ENCODE assay signal across 14 mouse cellular contexts in the genomic region with DNA sequence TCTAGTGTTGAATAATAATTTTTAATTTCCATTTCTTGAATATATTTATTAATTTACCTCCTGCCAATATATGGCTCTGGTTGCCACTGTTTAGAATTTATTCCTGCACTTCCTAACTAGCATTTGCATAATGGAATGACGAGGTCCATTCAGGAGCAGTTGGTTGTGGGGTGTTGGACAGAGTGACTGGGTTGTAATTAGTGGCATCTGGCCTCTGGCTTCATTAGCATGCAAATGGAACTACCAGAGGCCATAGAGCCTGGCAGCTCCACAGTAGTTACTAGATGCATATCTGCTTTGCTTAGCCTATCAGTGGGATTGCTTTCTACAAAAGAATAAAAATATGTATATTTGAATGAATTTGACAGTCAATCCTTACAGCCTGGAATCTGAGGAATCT.
DNase-seq lines count a peak whose midpoint lies in the region; ATAC-seq and TF ChIP-seq lines count a peak whose summit lies in the region.
"Had no signal": no experiment of that assay in that cellular context is flagged by ENCODE, and none has a peak within 500 bp of the region (broad histone marks: within the 10 kb centered on the region; RNA-seq: fewer than 3 reads in every experiment).

No protein-coding gene starts in this region.

- TF ChIP-seq POLR2A in brain, embryonic 14.5 days (IDR thresholded peaks at IDR 0.05; ENCODE audit: borderline replicate concordance, extremely low read depth, insufficient read depth, insufficient read length, poor library complexity, severe bottlenecking), result no peak

- no peak overlapping the region for H3K4me2 ChIP-seq in embryonic facial prominence, embryonic 11.5 days (ENCODE audit: low read depth, low read length)
- no peak overlapping the region for H3K4me2 ChIP-seq in forebrain, embryonic 15.5 days (replicated peaks)
- H3K4me2 ChIP-seq in midbrain, embryonic 14.5 days (ENCODE audit: low read length), result no peak overlapping the region
- H3K4me2 ChIP-seq: embryonic facial prominence, embryonic 13.5 days had no signal

- peak; percentile 73; the same call in 1 of the 2 replicates for ATAC-seq in embryonic facial prominence, embryonic 11.5 days (replicated peaks; ENCODE audit: insufficient number of reproducible peaks, low FRiP score, low TSS enrichment, low read depth)
- peak; percentile 99 for ATAC-seq in forebrain, embryonic 15.5 days (replicated peaks)
- ATAC-seq in midbrain, embryonic 14.5 days (ENCODE audit: low FRiP score, low TSS enrichment), result peak; percentile 93
- ATAC-seq in erythroid progenitor cell, adult 5-6 weeks (replicated peaks; ENCODE audit: low FRiP score, poor library complexity, severe bottlenecking), result no peak
- ATAC-seq in inflammation-experienced regulatory T-cells, adult 6 months, result no peak

- no peak overlapping the region for H3K27ac ChIP-seq in embryonic facial prominence, embryonic 11.5 days (replicated peaks; ENCODE audit: low read depth, low read length)
- no peak overlapping the region for H3K27ac ChIP-seq in embryonic facial prominence, embryonic 10.5 days (replicated peaks)
- H3K27ac ChIP-seq in forebrain, embryonic 15.5 days (replicated peaks), result peak overlapping the region; percentile 62
- 0 out of 2 replicates have a peak overlapping the region, but pooled peaks have one; percentile 17 for H3K27ac ChIP-seq in midbrain, embryonic 14.5 days (replicated peaks; ENCODE audit: low read depth, low read length)
- H3K27ac ChIP-seq: embryonic facial prominence, embryonic 13.5 days; left cerebral cortex, adult 2 months had no signal

- H3K9me3 ChIP-seq in embryonic facial prominence, embryonic 11.5 days (replicated peaks; ENCODE audit: control insufficient read depth, low read length), result no peaks in the 10 kb centered on the region
- H3K9me3 ChIP-seq in embryonic facial prominence, embryonic 10.5 days, result no peaks in the 10 kb centered on the region
- no peaks in the 10 kb centered on the region for H3K9me3 ChIP-seq in forebrain, embryonic 15.5 days
- 0 out of 2 replicates have a peak, but pooled peaks cover 2% of the 10 kb centered on the region for H3K9me3 ChIP-seq in midbrain, embryonic 14.5 days (ENCODE audit: control insufficient read depth, low read length)
- H3K9me3 ChIP-seq: embryonic facial prominence, embryonic 13.5 days had no signal

- DNase-seq in embryonic facial prominence, embryonic 11.5 days (ENCODE audit: low spot score), result no peak
- no peak for DNase-seq in embryonic facial prominence, embryonic 10.5 days (ENCODE audit: low spot score)
- DNase-seq in brain, embryonic 14.5 days (ENCODE audit: low read depth), result peak; percentile 95
- peak; percentile 65 for DNase-seq in midbrain, embryonic 14.5 days
- DNase-seq in adrenal gland, adult 18-20 months (ENCODE audit: low spot score in 2 of 2), result no peak
- DNase-seq: heart, postnatal 4 days; kidney, postnatal 14 days; lung, postnatal 14 days; thymus, postnatal 4 days had no signal

- no peaks in the 10 kb centered on the region for H3K4me1 ChIP-seq in embryonic facial prominence, embryonic 11.5 days (ENCODE audit: control insufficient read depth, insufficient read depth, low read length)
- no peaks in the 10 kb centered on the region for H3K4me1 ChIP-seq in embryonic facial prominence, embryonic 10.5 days
- peaks cover 12% of the 10 kb centered on the region for H3K4me1 ChIP-seq in forebrain, embryonic 15.5 days
- peaks cover 4% of the 10 kb centered on the region; the same call in 1 of the 2 replicates for H3K4me1 ChIP-seq in midbrain, embryonic 14.5 days (ENCODE audit: control insufficient read depth, insufficient read depth, low read length)
- H3K4me1 ChIP-seq: embryonic facial prominence, embryonic 13.5 days had no signal

- no peaks in the 10 kb centered on the region for H3K27me3 ChIP-seq in embryonic facial prominence, embryonic 11.5 days (ENCODE audit: control insufficient read depth, insufficient read depth, low read length)
- no peaks in the 10 kb centered on the region for H3K27me3 ChIP-seq in embryonic facial prominence, embryonic 10.5 days (replicated peaks; ENCODE audit: low read depth, poor library complexity, severe bottlenecking)
- H3K27me3 ChIP-seq in forebrain, embryonic 15.5 days, result no peaks in the 10 kb centered on the region
- no peaks in the 10 kb centered on the region for H3K27me3 ChIP-seq in midbrain, embryonic 14.5 days (ENCODE audit: control insufficient read depth, insufficient read depth, low read length)
- H3K27me3 ChIP-seq: embryonic facial prominence, embryonic 13.5 days had no signal

- 45% methylated on average over 1 of the region's 1 CpGs for whole genome bisulfite sequencing in embryonic facial prominence, embryonic 11.5 days
- 35% methylated on average over 1 of the region's 1 CpGs for whole genome bisulfite sequencing in embryonic facial prominence, embryonic 10.5 days
- 2% methylated on average over 1 of the region's 1 CpGs for WGBS in forebrain, embryonic 15.5 days
- WGBS in midbrain, embryonic 14.5 days, result 7% methylated on average over 1 of the region's 1 CpGs

- TF ChIP-seq CTCF in brain, embryonic 14.5 days (IDR thresholded peaks at IDR 0.05; ENCODE audit: borderline replicate concordance, extremely low read depth, insufficient read depth, insufficient read length), result no peak

- H3K4me3 ChIP-seq in embryonic facial prominence, embryonic 11.5 days (ENCODE audit: low read depth, low read length), result no peak overlapping the region
- no peak overlapping the region for H3K4me3 ChIP-seq in embryonic facial prominence, embryonic 10.5 days
- no peak overlapping the region for H3K4me3 ChIP-seq in forebrain, embryonic 15.5 days
- H3K4me3 ChIP-seq in midbrain, embryonic 14.5 days (replicated peaks; ENCODE audit: low read depth, low read length), result no peak overlapping the region
- H3K4me3 ChIP-seq: embryonic facial prominence, embryonic 13.5 days; left cerebral cortex, adult 2 months had no signal

- no peak overlapping the region for H3K9ac ChIP-seq in embryonic facial prominence, embryonic 11.5 days (replicated peaks; ENCODE audit: low read length)
- no peak overlapping the region for H3K9ac ChIP-seq in forebrain, embryonic 15.5 days (replicated peaks)
- H3K9ac ChIP-seq in midbrain, embryonic 14.5 days (replicated peaks; ENCODE audit: low read length), result no peak overlapping the region
- H3K9ac ChIP-seq: embryonic facial prominence, embryonic 13.5 days had no signal

- H3K36me3 ChIP-seq in embryonic facial prominence, embryonic 11.5 days (replicated peaks; ENCODE audit: control insufficient read depth, insufficient read depth, low read depth, low read length), result no peaks in the 10 kb centered on the region
- H3K36me3 ChIP-seq in embryonic facial prominence, embryonic 10.5 days (replicated peaks), result no peaks in the 10 kb centered on the region
- no peaks in the 10 kb centered on the region for H3K36me3 ChIP-seq in forebrain, embryonic 15.5 days
- H3K36me3 ChIP-seq in midbrain, embryonic 14.5 days (ENCODE audit: control insufficient read depth, insufficient read depth, low read length), result no peaks in the 10 kb centered on the region
- H3K36me3 ChIP-seq: embryonic facial prominence, embryonic 13.5 days had no signal

Comparison
In these comparisons a context has a peak if more than half of its experiments do, and no peak if none do; other contexts are left out.
1. ATAC-seq: peak in embryonic facial prominence, embryonic 11.5 days (single experiment), forebrain, embryonic 15.5 days (single experiment) and midbrain, embryonic 14.5 days (single experiment); none in erythroid progenitor cell, adult 5-6 weeks (single experiment) and inflammation-experienced regulatory T-cells, adult 6 months (single experiment).
2. DNase-seq: peak in brain, embryonic 14.5 days (single experiment) and midbrain, embryonic 14.5 days (single experiment); none in embryonic facial prominence, embryonic 11.5 days (single experiment), embryonic facial prominence, embryonic 10.5 days (single experiment) and adrenal gland, adult 18-20 months (0 of 2).
3. H3K27ac ChIP-seq: peak in forebrain, embryonic 15.5 days (single experiment) and midbrain, embryonic 14.5 days (single experiment); none in embryonic facial prominence, embryonic 11.5 days (single experiment) and embryonic facial prominence, embryonic 10.5 days (single experiment).